Mouse (Mus musculus): ENCODE measurements around the gene Pdia4.
"Not testable (repeated sequence)": the region's sequence is repeated elsewhere in the genome, so short reads cannot be mapped to it uniquely, and the experiment has no call there.

Gene Pdia4

GRCm38 (mm10) chr6:47813257-47813878, at the start of gene Pdia4:
Gene Pdia4 (minus strand): TSS chr6:47813430.
- DNase-seq (ENCODE audit: low spot score) = peak; percentile 94

GRCm38 (mm10) chr6:47857729-47858128, 44.5 kb upstream of the Pdia4 start:
- DNase-seq (ENCODE audit: low spot score) = not testable (repeated sequence)

GRCm38 (mm10) chr6:47857241-47857640, 44.0 kb upstream of the Pdia4 start:
- no peak for DNase-seq (ENCODE audit: low spot score)

- no peak for DNase-seq (ENCODE audit: low spot score)
These were observed 32.5 kb upstream of the Pdia4 start for GRCm38 (mm10) chr6:47845779-47846178.

GRCm38 (mm10) chr6:47842337-47842736, 29.1 kb upstream of the Pdia4 start:
- no peak for DNase-seq (ENCODE audit: low spot score)

GRCm38 (mm10) chr6:47841831-47842230, 28.6 kb upstream of the Pdia4 start:
- DNase-seq (ENCODE audit: low spot score) = no peak

GRCm38 (mm10) chr6:47841077-47841476, 27.8 kb upstream of the Pdia4 start:
- no peak for DNase-seq (ENCODE audit: low spot score)

- no peak for DNase-seq (ENCODE audit: low spot score)
These were observed 24.4 kb upstream of the Pdia4 start for GRCm38 (mm10) chr6:47837630-47838029.

GRCm38 (mm10) chr6:47835984-47836521, 22.8 kb upstream of the Pdia4 start:
- peak; percentile 31 for DNase-seq (ENCODE audit: low spot score)

- DNase-seq (ENCODE audit: low spot score) = peak; percentile 98
These were observed 22.3 kb upstream of the Pdia4 start, which contains the start of gene Zfp398 for GRCm38 (mm10) chr6:47835482-47835983. Gene Zfp398 (plus strand): TSS chr6:47835661.

- DNase-seq (ENCODE audit: low spot score) = no peak
These were observed 19.0 kb upstream of the Pdia4 start for GRCm38 (mm10) chr6:47832220-47832619.

GRCm38 (mm10) chr6:47830104-47831078, 17.2 kb upstream of the Pdia4 start, which contains the start of gene Zfp786:
Gene Zfp786 (minus strand): TSS chr6:47830867.
- DNase-seq (ENCODE audit: low spot score) = peak; percentile 97

GRCm38 (mm10) chr6:47828950-47829349, 15.7 kb upstream of the Pdia4 start:
- no peak for DNase-seq (ENCODE audit: low spot score)

GRCm38 (mm10) chr6:47827462-47827861, 14.2 kb upstream of the Pdia4 start:
- no peak for DNase-seq (ENCODE audit: low spot score)

GRCm38 (mm10) chr6:47824241-47824640, 11.0 kb upstream of the Pdia4 start:
- DNase-seq (ENCODE audit: low spot score) = no peak

GRCm38 (mm10) chr6:47821776-47822175, 8.5 kb upstream of the Pdia4 start:
- no peak for DNase-seq (ENCODE audit: low spot score)

- DNase-seq (ENCODE audit: low spot score) = no peak
These were observed 8.0 kb upstream of the Pdia4 start for GRCm38 (mm10) chr6:47821236-47821635.

- DNase-seq (ENCODE audit: low spot score) = no peak
These were observed 6.5 kb upstream of the Pdia4 start for GRCm38 (mm10) chr6:47819626-47820325.

- DNase-seq (ENCODE audit: low spot score) = no peak
These were observed 5.5 kb upstream of the Pdia4 start for GRCm38 (mm10) chr6:47818721-47819120.

- no peak for DNase-seq (ENCODE audit: low spot score)
These were observed 2.9 kb upstream of the Pdia4 start for GRCm38 (mm10) chr6:47816151-47816550.

GRCm38 (mm10) chr6:47812271-47812915, 837 bp downstream of the Pdia4 start:
- DNase-seq (ENCODE audit: low spot score) = no peak

Data from urinary bladder, postnatal 25 days (tissue).